12 mouse cellular contexts compared by ENCODE assay signal in the genomic region with DNA sequence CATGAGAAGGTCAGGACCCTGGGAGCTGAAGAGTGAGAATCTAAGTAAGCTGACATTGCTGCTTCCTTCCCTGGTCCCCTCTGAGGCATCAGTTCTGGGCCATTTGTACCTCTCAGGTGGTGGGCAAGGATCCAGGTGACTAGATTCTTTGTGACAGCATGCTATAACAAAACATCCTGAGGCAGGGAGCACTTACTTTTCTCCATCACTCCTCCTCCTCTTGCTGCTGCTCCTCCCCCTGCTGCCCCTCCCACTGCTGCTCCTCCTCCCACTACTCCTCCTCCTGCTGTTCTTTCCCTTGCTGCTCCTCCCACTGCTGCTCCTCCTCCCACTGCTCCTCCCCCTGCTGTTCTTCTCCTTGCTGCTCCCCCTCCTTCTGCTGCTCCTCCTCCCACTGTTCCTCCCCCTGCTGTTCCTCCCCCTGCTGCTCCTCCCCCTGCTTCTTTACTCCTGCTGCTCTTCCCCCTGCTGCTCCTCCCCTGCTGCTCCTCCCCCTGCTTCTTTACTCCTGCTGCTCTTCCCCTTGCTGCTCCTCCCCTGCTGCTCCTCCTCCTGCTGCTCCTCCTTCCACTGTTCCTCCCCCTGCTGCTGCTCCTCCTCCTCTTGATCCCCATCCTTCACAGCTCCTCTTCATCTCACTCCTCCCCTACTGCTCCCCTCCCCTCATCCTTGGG. TPM values are rescaled to one million over a fixed set of nuclear protein-coding genes. Genes with fewer than 3 reads are reported as not detected.
DNase-seq lines count a peak whose midpoint lies in the region; ATAC-seq lines count a peak whose summit lies in the region.
"Had no signal": no experiment of that assay in that cellular context is flagged by ENCODE, and none has a peak within 500 bp of the region (broad histone marks: within the 10 kb centered on the region; RNA-seq: fewer than 3 reads in every experiment).

No protein-coding gene starts in this region.

- no peaks in the 10 kb centered on the region for H3K4me1 ChIP-seq in kidney, embryonic 14.5 days (ENCODE audit: control insufficient read depth, insufficient read depth, low read length)
- no peaks in the 10 kb centered on the region for H3K4me1 ChIP-seq in forebrain, embryonic 14.5 days (ENCODE audit: control insufficient read depth, insufficient read depth, low read length)
- H3K4me1 ChIP-seq: embryonic facial prominence, embryonic 15.5 days had no signal

- H3K36me3 ChIP-seq in kidney, embryonic 14.5 days (ENCODE audit: control insufficient read depth, insufficient read depth, low read length), result no peaks in the 10 kb centered on the region
- H3K36me3 ChIP-seq in forebrain, embryonic 14.5 days (ENCODE audit: control insufficient read depth, insufficient read depth, low read length), result peaks cover 12% of the 10 kb centered on the region
- H3K36me3 ChIP-seq: embryonic facial prominence, embryonic 15.5 days had no signal

- ATAC-seq in kidney, embryonic 14.5 days (ENCODE audit: low FRiP score, low TSS enrichment), result no peak; the same call in 1 of the 2 replicates
- ATAC-seq in forebrain, embryonic 14.5 days, result peak; percentile 29; the same call in 1 of the 2 replicates
- ATAC-seq in megakaryocyte-erythroid progenitor cell, adult 5-6 weeks (replicated peaks; ENCODE audit: low FRiP score, low TSS enrichment, poor library complexity, severe bottlenecking), result no peak
- ATAC-seq: inflammation-experienced regulatory T-cells, adult 6 months had no signal

- peak; percentile 19 for DNase-seq in kidney, postnatal 10 days
- peak; percentile 27 for DNase-seq in right cerebral cortex, postnatal 14 days
- DNase-seq in right cerebral cortex, postnatal 25 days, result no peak
- DNase-seq in forebrain, embryonic 14.5 days (ENCODE audit: low spot score), result peak; percentile 35
- no peak for DNase-seq in urinary bladder, postnatal 14 days (ENCODE audit: low spot score)
- DNase-seq in urinary bladder, postnatal 25 days (ENCODE audit: low spot score), result no peak
- DNase-seq: heart, adult 2 months; thymus, postnatal 14 days had no signal

- no peak overlapping the region for H3K4me3 ChIP-seq in kidney, embryonic 14.5 days (ENCODE audit: low read length)
- no peak overlapping the region for H3K4me3 ChIP-seq in forebrain, embryonic 14.5 days (ENCODE audit: low read depth, low read length)
- H3K4me3 ChIP-seq: embryonic facial prominence, embryonic 15.5 days; heart, adult 2 months had no signal

- no peak overlapping the region for H3K27ac ChIP-seq in kidney, embryonic 14.5 days (ENCODE audit: low read depth, low read length)
- no peak overlapping the region for H3K27ac ChIP-seq in forebrain, embryonic 14.5 days (ENCODE audit: low read depth, low read length)
- H3K27ac ChIP-seq: heart, adult 2 months had no signal

- H3K9ac ChIP-seq in kidney, embryonic 14.5 days (ENCODE audit: low read depth, low read length), result no peak overlapping the region
- H3K9ac ChIP-seq in forebrain, embryonic 14.5 days (ENCODE audit: low read length), result no peak overlapping the region
- H3K9ac ChIP-seq: embryonic facial prominence, embryonic 15.5 days had no signal

- H3K4me2 ChIP-seq in kidney, embryonic 14.5 days (replicated peaks; ENCODE audit: low read depth, low read length), result no peak overlapping the region
- no peak overlapping the region for H3K4me2 ChIP-seq in forebrain, embryonic 14.5 days (ENCODE audit: low read length)
- H3K4me2 ChIP-seq: embryonic facial prominence, embryonic 15.5 days had no signal

- no peaks in the 10 kb centered on the region for H3K9me3 ChIP-seq in kidney, embryonic 14.5 days (ENCODE audit: control insufficient read depth, low read length)
- no peaks in the 10 kb centered on the region for H3K9me3 ChIP-seq in forebrain, embryonic 14.5 days (replicated peaks; ENCODE audit: control insufficient read depth, low read length)
- H3K9me3 ChIP-seq: embryonic facial prominence, embryonic 15.5 days had no signal

- no peaks in the 10 kb centered on the region for H3K27me3 ChIP-seq in kidney, embryonic 14.5 days (ENCODE audit: control insufficient read depth, insufficient read depth, low read length)
- no peaks in the 10 kb centered on the region for H3K27me3 ChIP-seq in forebrain, embryonic 14.5 days (replicated peaks; ENCODE audit: control insufficient read depth, insufficient read depth, low read length)
- H3K27me3 ChIP-seq: embryonic facial prominence, embryonic 15.5 days had no signal

RNA-seq across cellular contexts. Expression of gene Wnt7a, which starts 39.1 kb away (rescaled TPM):
- polyA plus RNA-seq in kidney, embryonic 14.5 days (2014; fragmentation: Nextera tagmentation; extraction: Ambion mirVana), result 0.22 TPM in 1 of 2 replicates, not detected in the other
- 19.7 and 19.9 TPM in 2 replicates for polyA plus RNA-seq in forebrain, embryonic 14.5 days (2014; fragmentation: Nextera tagmentation; extraction: Ambion mirVana)
- not detected in 2 replicates for total RNA-seq in megakaryocyte-erythroid progenitor cell, adult 5-6 weeks (2014; fragmentation: Nextera tagmentation)
- not detected in 2 replicates for total RNA-seq in megakaryocyte-erythroid progenitor cell, adult 5-6 weeks (2017)
- total RNA-seq: heart, adult 2 months had no signal
- polyA plus RNA-seq: heart, adult 2 months; inflammation-experienced regulatory T-cells, adult 6 months had no signal

Comparison
In these comparisons a context has a peak if more than half of its experiments do, and no peak if none do; other contexts are left out.
1. DNase-seq: peak in kidney, postnatal 10 days (single experiment), right cerebral cortex, postnatal 14 days (single experiment) and forebrain, embryonic 14.5 days (single experiment); none in right cerebral cortex, postnatal 25 days (single experiment), urinary bladder, postnatal 14 days (single experiment) and urinary bladder, postnatal 25 days (single experiment).
2. RNA of gene Wnt7a, which starts 39.1 kb away (polyA plus RNA-seq): 19.7 to 19.9 TPM in forebrain, embryonic 14.5 days; 0.22 TPM in kidney, embryonic 14.5 days; every median in the first group is over 10 times any median in the second.